In the genomic region with DNA sequence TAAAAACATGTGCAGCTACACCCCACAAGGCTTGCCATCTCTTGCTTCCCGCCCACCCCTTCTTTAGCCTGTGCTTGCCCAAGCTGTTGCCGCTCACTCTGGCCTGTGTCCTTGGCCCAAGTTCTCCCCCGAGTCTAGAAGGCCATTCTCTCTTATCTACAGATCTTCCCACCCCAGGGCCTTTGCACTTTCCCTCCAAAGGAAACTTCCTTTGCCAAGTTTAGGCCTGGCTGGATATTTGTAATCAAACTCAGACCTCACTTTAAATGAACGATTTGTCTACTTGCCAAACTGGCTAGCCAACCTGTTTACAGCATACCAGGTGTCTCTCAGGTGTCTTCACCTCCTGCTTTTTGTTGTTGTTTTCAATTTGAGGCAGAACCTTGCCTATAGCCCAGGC, we compare ENCODE assay signal across 27 mouse cellular contexts. TPM values are rescaled to one million over a fixed set of nuclear protein-coding genes. Genes with fewer than 3 reads are reported as not detected.
A peak's percentile ranks its signal among the peaks of the same experiment; 100 is the strongest.
DNase-seq lines count a peak whose midpoint lies in the region; ATAC-seq and TF ChIP-seq lines count a peak whose summit lies in the region.
"Had no signal": no experiment of that assay in that cellular context is flagged by ENCODE, and none has a peak within 500 bp of the region (broad histone marks: within the 10 kb centered on the region; RNA-seq: fewer than 3 reads in every experiment).

No protein-coding gene starts in this region.

- H3K4me3 ChIP-seq in lung, postnatal 0 days (ENCODE audit: low read depth, low read length): no peak overlapping the region
- H3K4me3 ChIP-seq in ES-E14 (ENCODE audit: insufficient read depth in 1 of 2, low read depth in 1 of 2, low read length in 2 of 2, poor library complexity in 1 of 2, severe bottlenecking in 1 of 2): no peak overlapping the region
- H3K4me3 ChIP-seq in liver, embryonic 13.5 days (replicated peaks): no peak overlapping the region
- H3K4me3 ChIP-seq: embryonic facial prominence, embryonic 12.5 days; forebrain, embryonic 12.5 days; hindbrain, embryonic 15.5 days had no signal

- in situ Hi-C loops in ES-E14 (cut with MboI; ENCODE audit: low sequenced_read_pairs in 2 of 2, unreplicated experiment in 2 of 2): no loop called here

- DNase-seq in lung, postnatal 0 days (ENCODE audit: low spot score): no peak
- DNase-seq in lung, postnatal 4 days: no peak
- DNase-seq in ES-E14 (ENCODE audit: low read depth, low spot score): no peak
- no peak for DNase-seq in liver, embryonic 13.5 days
- DNase-seq in neural tube, embryonic 10.5 days (ENCODE audit: extremely low spot score, low spot score): no peak
- no peak for DNase-seq in left cerebral cortex, postnatal 14 days (ENCODE audit: low spot score in 2 of 2)
- DNase-seq in frontal cortex, postnatal 25 days (ENCODE audit: low spot score in 2 of 2): no peak
- DNase-seq: adrenal gland, postnatal 36 days; cerebellum, adult 11 months; cerebellum, adult 9-10 months; cerebellum, postnatal 25 days; gastrocnemius, postnatal 25 days; heart, postnatal 36 days had no signal

- no peak for TF ChIP-seq EP300 in lung, postnatal 0 days (IDR thresholded peaks at IDR 0.05)

- H3K4me2 ChIP-seq in lung, postnatal 0 days (replicated peaks; ENCODE audit: low read depth, low read length): no peak overlapping the region
- no peak overlapping the region; the same call in 1 of the 2 replicates for H3K4me2 ChIP-seq in liver, embryonic 13.5 days
- H3K4me2 ChIP-seq: embryonic facial prominence, embryonic 12.5 days; forebrain, embryonic 12.5 days; heart, embryonic 13.5 days; hindbrain, embryonic 15.5 days had no signal

- no peak overlapping the region for H3K9ac ChIP-seq in lung, postnatal 0 days (replicated peaks; ENCODE audit: low read depth)
- peak overlapping the region; percentile 79; the same call in 1 of the 2 replicates for H3K9ac ChIP-seq in ES-E14 (ENCODE audit: insufficient read depth, low read depth, low read length, poor library complexity, severe bottlenecking)
- H3K9ac ChIP-seq in liver, embryonic 13.5 days: no peak overlapping the region
- H3K9ac ChIP-seq: embryonic facial prominence, embryonic 12.5 days; forebrain, embryonic 12.5 days; heart, embryonic 13.5 days; hindbrain, embryonic 15.5 days had no signal

- no peaks in the 10 kb centered on the region for H3K27me3 ChIP-seq in lung, postnatal 0 days (replicated peaks; ENCODE audit: insufficient read depth, low read length)
- H3K27me3 ChIP-seq in liver, embryonic 13.5 days: no peaks in the 10 kb centered on the region
- H3K27me3 ChIP-seq: embryonic facial prominence, embryonic 12.5 days; forebrain, embryonic 12.5 days; heart, embryonic 13.5 days; hindbrain, embryonic 15.5 days; Patski had no signal

- peak overlapping the region; percentile 81; the same call in 1 of the 2 replicates for H3K27ac ChIP-seq in lung, postnatal 0 days (ENCODE audit: low read length)
- H3K27ac ChIP-seq in ES-E14 (ENCODE audit: insufficient read depth, low read depth, low read length, poor library complexity, severe bottlenecking): peak overlapping the region; percentile 80; the same call in 1 of the 2 replicates
- peak overlapping the region; percentile 74; the same call in 1 of the 2 replicates for H3K27ac ChIP-seq in liver, embryonic 13.5 days
- H3K27ac ChIP-seq: embryonic facial prominence, embryonic 12.5 days; forebrain, embryonic 12.5 days; hindbrain, embryonic 15.5 days had no signal

- 73% methylated on average over 4 of the region's 4 CpGs for WGBS in lung, postnatal 0 days
- WGBS in liver, embryonic 13.5 days (ENCODE audit: insufficient replicate concordance): 67% methylated on average over 4 of the region's 4 CpGs

- no peaks in the 10 kb centered on the region for H3K9me3 ChIP-seq in lung, postnatal 0 days (ENCODE audit: low read length)
- H3K9me3 ChIP-seq in ES-E14 (ENCODE audit: control insufficient read depth, insufficient read depth, low read depth, low read length): no peaks in the 10 kb centered on the region
- no peaks in the 10 kb centered on the region for H3K9me3 ChIP-seq in liver, embryonic 13.5 days (replicated peaks)
- H3K9me3 ChIP-seq: embryonic facial prominence, embryonic 12.5 days; forebrain, embryonic 12.5 days; heart, embryonic 13.5 days; hindbrain, embryonic 15.5 days had no signal

- no peaks in the 10 kb centered on the region for H3K36me3 ChIP-seq in lung, postnatal 0 days (ENCODE audit: insufficient read depth, low read length)
- H3K36me3 ChIP-seq in ES-E14 (ENCODE audit: control insufficient read depth, insufficient read depth, low read length, poor library complexity, severe bottlenecking): no peaks in the 10 kb centered on the region; the same call in 1 of the 2 replicates
- peaks cover 2% of the 10 kb centered on the region; the same call in 1 of the 2 replicates for H3K36me3 ChIP-seq in liver, embryonic 13.5 days
- H3K36me3 ChIP-seq: hindbrain, embryonic 15.5 days had no signal

- H3K4me1 ChIP-seq in lung, postnatal 0 days (ENCODE audit: insufficient read depth, low read depth, low read length): peaks cover 13% of the 10 kb centered on the region; the same call in 1 of the 2 replicates
- H3K4me1 ChIP-seq in ES-E14 (ENCODE audit: control insufficient read depth in 2 of 2, insufficient read depth in 2 of 2, low read length in 2 of 2, poor library complexity in 1 of 2): peaks cover 2 to 28% of the 10 kb centered on the region in 2 experiments; a peak in 2 of 4 replicates
- peaks cover 64% of the 10 kb centered on the region for H3K4me1 ChIP-seq in liver, embryonic 13.5 days (replicated peaks)
- H3K4me1 ChIP-seq: hindbrain, embryonic 15.5 days had no signal

- TF ChIP-seq CTCF in lung, postnatal 0 days (IDR thresholded peaks at IDR 0.05): no peak

- no peak for ATAC-seq in lung, postnatal 0 days
- no peak for ATAC-seq in liver, embryonic 13.5 days (ENCODE audit: low read depth)
- ATAC-seq: activated CD4-positive, CD25-positive, alpha-beta regulatory T cell, adult 4 months; forebrain, embryonic 16.5 days; Patski had no signal

- intact Hi-C loops in left cerebral cortex, postnatal 14 days (cut with DNase I): loop anchor here (10.0 kb wide), 1 partner anchor 286 kb away; the partner anchor contains the start of genes Ckm and Klc3

TF ChIP-seq in ES-E14, 5 proteins besides CTCF, POLR2A, EP300 and RAD21:
- TF ChIP-seq ZNF384 (IDR thresholded peaks at IDR 0.05; ENCODE audit: low read depth, low read length): no peak
- no peak for TF ChIP-seq MAFK (IDR thresholded peaks at IDR 0.05; ENCODE audit: insufficient read depth, low read depth, low read length)
- TF ChIP-seq HCFC1 (IDR thresholded peaks at IDR 0.05; ENCODE audit: borderline replicate concordance, insufficient read depth, low read length): no peak
- no peak for TF ChIP-seq ZC3H11A (IDR thresholded peaks at IDR 0.05; ENCODE audit: borderline replicate concordance, low read depth, low read length)
- no peak for TF ChIP-seq CHD2 (IDR thresholded peaks at IDR 0.05; ENCODE audit: low read depth, low read length)

RNA-seq across cellular contexts. Expression of gene Apoc1, which starts 1.6 kb away (rescaled TPM):
- 61.1 and 63.8 TPM in 2 replicates for polyA plus RNA-seq in lung, postnatal 0 days (2015; fragmentation: Nextera tagmentation; extraction: Ambion mirVana)
- total RNA-seq in ES-E14 (2012; rRNA removed): 72.3 and 106 TPM in 2 replicates
- 247 and 261 TPM in 2 replicates for polyA plus RNA-seq in liver, embryonic 13.5 days (2015; fragmentation: Nextera tagmentation; extraction: Ambion mirVana)
- 1 to 10 TPM; 2.2 to 3.3 TPM for total RNA-seq in left cerebral cortex, postnatal 14 days (2021)
- polyA plus RNA-seq: activated CD4-positive, CD25-positive, alpha-beta regulatory T cell, adult 4 months had no signal

RNA-seq across cellular contexts. Expression of gene Apoe, which starts 8.1 kb away (rescaled TPM):
- polyA plus RNA-seq in lung, postnatal 0 days (2015; fragmentation: Nextera tagmentation; extraction: Ambion mirVana): 768 and 1,006 TPM in 2 replicates
- 683 and 2,144 TPM in 2 replicates for total RNA-seq in ES-E14 (2012; rRNA removed)
- 1,390 and 1,411 TPM in 2 replicates for polyA plus RNA-seq in liver, embryonic 13.5 days (2015; fragmentation: Nextera tagmentation; extraction: Ambion mirVana)
- total RNA-seq in left cerebral cortex, postnatal 14 days (2021): 1,000 to 10,000 TPM; 1,873 to 2,039 TPM

RNA-seq across cellular contexts. Expression of gene Apoc4, which starts 9.6 kb away (rescaled TPM):
- 0.38 and 0.88 TPM in 2 replicates for polyA plus RNA-seq in lung, postnatal 0 days (2015; fragmentation: Nextera tagmentation; extraction: Ambion mirVana)
- total RNA-seq in ES-E14 (2012; rRNA removed): 0.27 and 0.48 TPM in 2 replicates
- polyA plus RNA-seq in liver, embryonic 13.5 days (2015; fragmentation: Nextera tagmentation; extraction: Ambion mirVana): 58.3 and 74.0 TPM in 2 replicates
- total RNA-seq in left cerebral cortex, postnatal 14 days (2021): not detected
- total RNA-seq: gastrocnemius, postnatal 25 days; granulocyte monocyte progenitor cell, adult 5-6 weeks; heart, adult 8-10 months; heart, postnatal 36 days had no signal
- polyA plus RNA-seq: cortical plate, adult 2 months; embryonic facial prominence, embryonic 12.5 days; forebrain, embryonic 12.5 days; forebrain, embryonic 16.5 days; frontal cortex, adult 2 months; hindbrain, embryonic 11.5 days; hindbrain, embryonic 15.5 days had no signal

RNA-seq across cellular contexts. Expression of gene Gm44805, which starts 9.6 kb away (rescaled TPM):
- polyA plus RNA-seq in lung, postnatal 0 days (2015; fragmentation: Nextera tagmentation; extraction: Ambion mirVana): not detected in 2 replicates
- 0.48 TPM in 1 of 2 replicates, not detected in the other for total RNA-seq in ES-E14 (2012; rRNA removed)
- polyA plus RNA-seq in liver, embryonic 13.5 days (2015; fragmentation: Nextera tagmentation; extraction: Ambion mirVana): 5.6 and 7.5 TPM in 2 replicates
- not detected for total RNA-seq in left cerebral cortex, postnatal 14 days (2021)
- total RNA-seq: gastrocnemius, adult 18-20 months; gastrocnemius, postnatal 25 days; granulocyte monocyte progenitor cell, adult 5-6 weeks; heart, adult 8-10 months; heart, postnatal 36 days had no signal
- polyA plus RNA-seq: activated CD4-positive, CD25-positive, alpha-beta regulatory T cell, adult 4 months; cortical plate, adult 2 months; embryonic facial prominence, embryonic 12.5 days; forebrain, embryonic 12.5 days; forebrain, embryonic 16.5 days; frontal cortex, adult 2 months; heart, embryonic 13.5 days; heart, postnatal 0 days; hindbrain, embryonic 11.5 days; hindbrain, embryonic 15.5 days; Patski had no signal

RNA-seq across cellular contexts. Expression of gene Apoc2, which starts 13.1 kb away (rescaled TPM):
- 4.2 and 4.9 TPM in 2 replicates for polyA plus RNA-seq in lung, postnatal 0 days (2015; fragmentation: Nextera tagmentation; extraction: Ambion mirVana)
- total RNA-seq in ES-E14 (2012; rRNA removed): not detected in 2 replicates
- 568 and 648 TPM in 2 replicates for polyA plus RNA-seq in liver, embryonic 13.5 days (2015; fragmentation: Nextera tagmentation; extraction: Ambion mirVana)
- total RNA-seq in left cerebral cortex, postnatal 14 days (2021): not detected
- total RNA-seq: gastrocnemius, postnatal 25 days; heart, postnatal 36 days had no signal
- polyA plus RNA-seq: activated CD4-positive, CD25-positive, alpha-beta regulatory T cell, adult 4 months; cortical plate, adult 2 months; forebrain, embryonic 12.5 days; forebrain, embryonic 16.5 days; frontal cortex, adult 2 months; hindbrain, embryonic 11.5 days; Patski had no signal

Comparison
In these comparisons a context has a peak if more than half of its experiments do, and no peak if none do; other contexts are left out.
1. RNA of gene Apoc1, which starts 1.6 kb away (total RNA-seq): 72.3 to 106 TPM in ES-E14; 2.2 to 3.3 TPM in left cerebral cortex, postnatal 14 days; every median in the first group is over 10 times any median in the second.
2. Peak in every context shown above with its lines, with median percentiles within 50 percentile points of each other: H3K27ac ChIP-seq.